Mouse (Mus musculus): ENCODE results near the gene D130043K22Rik.

Gene D130043K22Rik

DNA sequence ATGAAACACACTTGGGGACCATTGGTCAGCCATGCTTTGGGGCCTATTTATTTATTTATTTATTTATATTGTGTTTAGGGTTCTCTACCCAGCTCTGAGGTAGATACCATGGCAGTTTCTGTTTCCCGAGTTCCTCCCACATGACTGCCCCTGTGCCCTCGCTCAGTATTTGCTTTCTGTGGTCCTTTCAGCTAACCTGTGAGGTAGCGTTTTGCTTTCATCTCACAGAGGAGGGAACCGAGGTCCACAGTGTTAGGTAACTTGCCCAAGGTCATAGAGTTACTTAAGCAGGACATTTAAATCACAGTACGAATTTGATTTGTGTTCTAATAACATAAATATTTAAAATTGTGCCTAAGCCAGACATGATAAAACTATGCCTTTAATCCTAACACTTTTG lies 102.2 kb downstream of the D130043K22Rik start:
- no peak for DNase-seq (ENCODE audit: low spot score)

- DNase-seq (ENCODE audit: low spot score) = no peak
These were observed 103.9 kb downstream of the D130043K22Rik start for GRCm38 (mm10) chr13:24948870-24949269.

All from layer of hippocampus, adult 11-12 months (tissue).